Mouse (Mus musculus): ENCODE data around the gene Vps13d. TPM values are rescaled to one million over a fixed set of nuclear protein-coding genes. Genes with fewer than 3 reads are reported as not detected.
A peak's percentile ranks its signal among the peaks of the same experiment; 100 is the strongest.

The Vps13d gene
- polyA plus RNA-seq, 1 experiment from 2014 or later, result 14.2 TPM

- H3K27me3 ChIP-seq (ENCODE audit: control insufficient read depth, insufficient read depth, low read length), result no peaks in the 10 kb centered on the region
- 82% methylated on average over 1 of the region's 1 CpGs for WGBS
- H3K27ac ChIP-seq (replicated peaks; ENCODE audit: low read depth, low read length), result no peak overlapping the region
- H3K4me2 ChIP-seq (ENCODE audit: low read depth, severe bottlenecking), result no peak overlapping the region
- no peak overlapping the region for H3K9ac ChIP-seq (ENCODE audit: low read length)
- no peaks in the 10 kb centered on the region for H3K9me3 ChIP-seq (ENCODE audit: control insufficient read depth, low read length)
- no peak overlapping the region for H3K4me3 ChIP-seq (ENCODE audit: low read depth, low read length)
- ATAC-seq (ENCODE audit: insufficient number of reproducible peaks, low FRiP score, low TSS enrichment, low read depth) (no peak), DNase-seq (ENCODE audit: low spot score) (no peak)
- H3K4me1 ChIP-seq (ENCODE audit: control insufficient read depth, insufficient read depth, low read length), result no peaks in the 10 kb centered on the region
- no peaks in the 10 kb centered on the region for H3K36me3 ChIP-seq (ENCODE audit: control insufficient read depth, insufficient read depth, low read length)
Observed at GRCm38 (mm10) chr4:144956293-144956692, 238.5 kb downstream of the Vps13d start.

- H3K4me1 ChIP-seq (ENCODE audit: control insufficient read depth, insufficient read depth, low read length), result no peaks in the 10 kb centered on the region
- no peak overlapping the region for H3K27ac ChIP-seq (replicated peaks; ENCODE audit: low read depth, low read length)
- DNase-seq (ENCODE audit: low spot score) (no peak), ATAC-seq (ENCODE audit: insufficient number of reproducible peaks, low FRiP score, low TSS enrichment, low read depth) (no peak)
- H3K27me3 ChIP-seq (ENCODE audit: control insufficient read depth, insufficient read depth, low read length), result no peaks in the 10 kb centered on the region
- WGBS, result 76% methylated on average over 1 of the region's 1 CpGs
- no peak overlapping the region for H3K4me3 ChIP-seq (ENCODE audit: low read depth, low read length)
- no peak overlapping the region for H3K4me2 ChIP-seq (ENCODE audit: low read depth, severe bottlenecking)
- H3K9me3 ChIP-seq (ENCODE audit: control insufficient read depth, low read length), result no peaks in the 10 kb centered on the region
- H3K36me3 ChIP-seq (ENCODE audit: control insufficient read depth, insufficient read depth, low read length), result no peaks in the 10 kb centered on the region
- no peak overlapping the region for H3K9ac ChIP-seq (ENCODE audit: low read length)
Observed at GRCm38 (mm10) chr4:144955863-144956262, 238.9 kb downstream of the Vps13d start.

- DNase-seq (ENCODE audit: low spot score) (no peak), ATAC-seq (ENCODE audit: insufficient number of reproducible peaks, low FRiP score, low TSS enrichment, low read depth) (no peak)
- Histone ChIP-seq H3K9ac (ENCODE audit: low read length) (no peak overlapping the region), H3K36me3 (ENCODE audit: control insufficient read depth, insufficient read depth, low read length) (no peaks in the 10 kb centered on the region), H3K4me1 (ENCODE audit: control insufficient read depth, insufficient read depth, low read length) (peaks cover 11% of the 10 kb centered on the region), H3K27me3 (ENCODE audit: control insufficient read depth, insufficient read depth, low read length) (no peaks in the 10 kb centered on the region), H3K4me2 (ENCODE audit: low read depth, severe bottlenecking) (no peak overlapping the region), H3K9me3 (ENCODE audit: control insufficient read depth, low read length) (no peaks in the 10 kb centered on the region), H3K27ac (replicated peaks; ENCODE audit: low read depth, low read length) (no peak overlapping the region), H3K4me3 (ENCODE audit: low read depth, low read length) (no peak overlapping the region)
- WGBS, result 95% methylated on average over 1 of the region's 1 CpGs
Observed at GRCm38 (mm10) chr4:144953421-144953820, 241.4 kb downstream of the Vps13d start.

- peaks cover 13% of the 10 kb centered on the region for H3K4me1 ChIP-seq (ENCODE audit: control insufficient read depth, insufficient read depth, low read length)
- H3K27me3 ChIP-seq (ENCODE audit: control insufficient read depth, insufficient read depth, low read length), result no peaks in the 10 kb centered on the region
- H3K27ac ChIP-seq (replicated peaks; ENCODE audit: low read depth, low read length), result no peak overlapping the region
- 91% methylated on average over 7 of the region's 7 CpGs for WGBS
- no peaks in the 10 kb centered on the region for H3K9me3 ChIP-seq (ENCODE audit: control insufficient read depth, low read length)
- no peaks in the 10 kb centered on the region for H3K36me3 ChIP-seq (ENCODE audit: control insufficient read depth, insufficient read depth, low read length)
- no peak overlapping the region for H3K4me3 ChIP-seq (ENCODE audit: low read depth, low read length)
- no peak for DNase-seq (ENCODE audit: low spot score)
- H3K4me2 ChIP-seq (ENCODE audit: low read depth, severe bottlenecking), result no peak overlapping the region
- H3K9ac ChIP-seq (ENCODE audit: low read length), result no peak overlapping the region
- no peak for ATAC-seq (ENCODE audit: insufficient number of reproducible peaks, low FRiP score, low TSS enrichment, low read depth)
Observed at GRCm38 (mm10) chr4:144951859-144952258, 242.9 kb downstream of the Vps13d start.

DNA sequence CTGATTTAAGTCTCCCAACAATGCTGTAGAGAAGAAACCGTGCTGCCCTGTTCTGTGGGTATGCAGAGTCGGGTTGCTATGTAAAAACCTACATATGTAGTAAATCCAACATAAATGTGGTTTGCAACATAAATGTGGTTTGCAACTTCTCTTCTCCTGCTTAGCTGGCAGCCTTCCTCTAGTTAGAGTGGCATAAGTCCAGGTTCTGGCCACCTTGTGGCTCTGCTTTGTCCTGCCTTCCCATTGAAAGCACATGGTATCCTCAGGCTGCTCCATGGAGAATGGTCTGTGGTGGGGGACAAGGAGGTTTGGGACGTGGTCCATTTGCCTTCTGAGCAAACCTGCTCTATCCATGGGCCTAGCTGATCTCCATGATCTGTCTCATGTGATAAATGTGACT lies 243.9 kb downstream of the Vps13d start:
- 90% methylated on average over 3 of the region's 3 CpGs for WGBS
- ATAC-seq (ENCODE audit: insufficient number of reproducible peaks, low FRiP score, low TSS enrichment, low read depth) (no peak), DNase-seq (ENCODE audit: low spot score) (no peak)
- H3K36me3 ChIP-seq (ENCODE audit: control insufficient read depth, insufficient read depth, low read length), result no peaks in the 10 kb centered on the region
- no peak overlapping the region for H3K4me3 ChIP-seq (ENCODE audit: low read depth, low read length)
- H3K4me1 ChIP-seq (ENCODE audit: control insufficient read depth, insufficient read depth, low read length), result peaks cover 13% of the 10 kb centered on the region
- H3K9me3 ChIP-seq (ENCODE audit: control insufficient read depth, low read length), result no peaks in the 10 kb centered on the region
- H3K27ac ChIP-seq (replicated peaks; ENCODE audit: low read depth, low read length), result no peak overlapping the region
- no peak overlapping the region for H3K4me2 ChIP-seq (ENCODE audit: low read depth, severe bottlenecking)
- no peaks in the 10 kb centered on the region for H3K27me3 ChIP-seq (ENCODE audit: control insufficient read depth, insufficient read depth, low read length)
- H3K9ac ChIP-seq (ENCODE audit: low read length), result no peak overlapping the region

GRCm38 (mm10) chr4:144950327-144950711 lies 244.5 kb downstream of the Vps13d start:
- Histone ChIP-seq H3K4me3 (ENCODE audit: low read depth, low read length) (no peak overlapping the region), H3K4me1 (ENCODE audit: control insufficient read depth, insufficient read depth, low read length) (peaks cover 13% of the 10 kb centered on the region), H3K9me3 (ENCODE audit: control insufficient read depth, low read length) (no peaks in the 10 kb centered on the region), H3K27me3 (ENCODE audit: control insufficient read depth, insufficient read depth, low read length) (no peaks in the 10 kb centered on the region), H3K27ac (replicated peaks; ENCODE audit: low read depth, low read length) (no peak overlapping the region; the same call in 1 of the 2 replicates), H3K9ac (ENCODE audit: low read length) (no peak overlapping the region), H3K36me3 (ENCODE audit: control insufficient read depth, insufficient read depth, low read length) (no peaks in the 10 kb centered on the region), H3K4me2 (ENCODE audit: low read depth, severe bottlenecking) (no peak overlapping the region)
- 53% methylated on average over 3 of the region's 3 CpGs for whole genome bisulfite sequencing
- ATAC-seq (ENCODE audit: insufficient number of reproducible peaks, low FRiP score, low TSS enrichment, low read depth) (no peak), DNase-seq (ENCODE audit: low spot score) (no peak)

GRCm38 (mm10) chr4:144949441-144950326 lies 245.1 kb downstream of the Vps13d start:
- 10% methylated on average over 9 of the region's 9 CpGs for WGBS

DNA sequence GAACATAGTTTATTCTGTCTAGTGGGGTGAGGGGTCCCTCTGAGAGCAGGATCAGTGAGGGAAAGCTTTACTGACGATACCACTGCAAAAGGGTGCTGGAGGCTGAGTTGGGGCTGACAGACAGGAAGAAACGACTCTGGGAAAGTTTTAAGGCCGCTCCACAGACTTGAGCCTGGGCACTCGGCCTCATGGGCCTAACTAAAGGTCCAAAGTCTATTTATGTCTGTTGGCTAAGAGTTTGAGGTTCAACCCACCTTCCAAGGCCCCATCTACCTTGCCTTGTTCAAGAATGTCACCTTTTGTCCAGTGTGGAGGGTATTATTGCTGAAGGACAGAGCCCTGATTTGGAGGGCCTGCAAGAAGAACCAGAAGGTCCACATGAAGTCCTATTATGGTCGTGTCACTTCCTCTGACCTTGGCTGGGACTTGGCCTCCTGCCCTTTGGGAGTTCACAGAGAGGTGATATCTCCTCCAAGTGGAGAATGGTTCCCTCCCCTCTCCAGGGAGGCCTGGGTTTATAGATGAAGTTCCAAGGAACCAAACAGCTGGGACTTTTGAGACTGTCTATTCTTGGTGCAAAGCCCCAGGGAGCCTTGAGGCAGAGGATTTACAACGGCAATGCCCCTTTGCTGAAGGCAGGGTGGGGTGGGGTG lies 246.9 kb downstream of the Vps13d start:
- Histone ChIP-seq H3K9me3 (ENCODE audit: control insufficient read depth, low read length) (no peaks in the 10 kb centered on the region), H3K36me3 (ENCODE audit: control insufficient read depth, insufficient read depth, low read length) (no peaks in the 10 kb centered on the region), H3K4me1 (ENCODE audit: control insufficient read depth, insufficient read depth, low read length) (peaks cover 13% of the 10 kb centered on the region), H3K9ac (ENCODE audit: low read length) (no peak overlapping the region), H3K27me3 (ENCODE audit: control insufficient read depth, insufficient read depth, low read length) (no peaks in the 10 kb centered on the region), H3K4me2 (ENCODE audit: low read depth, severe bottlenecking) (no peak overlapping the region), H3K27ac (replicated peaks; ENCODE audit: low read depth, low read length) (no peak overlapping the region), H3K4me3 (ENCODE audit: low read depth, low read length) (no peak overlapping the region)
- DNase-seq (ENCODE audit: low spot score) (no peak), ATAC-seq (ENCODE audit: insufficient number of reproducible peaks, low FRiP score, low TSS enrichment, low read depth) (no peak)
- WGBS, result 67% methylated on average over 6 of the region's 6 CpGs

More at GRCm38 (mm10) chr4:144949441-144950326, 245.1 kb downstream of the Vps13d start:
- no peaks in the 10 kb centered on the region for H3K27me3 ChIP-seq (ENCODE audit: control insufficient read depth, insufficient read depth, low read length)
- peak; percentile 87 for ATAC-seq (ENCODE audit: insufficient number of reproducible peaks, low FRiP score, low TSS enrichment, low read depth)
- H3K9ac ChIP-seq (ENCODE audit: low read length), result peak overlapping the region; percentile 30; the same call in 1 of the 2 replicates
- peaks cover 13% of the 10 kb centered on the region for H3K4me1 ChIP-seq (ENCODE audit: control insufficient read depth, insufficient read depth, low read length)
- no peak overlapping the region for H3K4me2 ChIP-seq (ENCODE audit: low read depth, severe bottlenecking)
- no peak overlapping the region for H3K4me3 ChIP-seq (ENCODE audit: low read depth, low read length)
- H3K36me3 ChIP-seq (ENCODE audit: control insufficient read depth, insufficient read depth, low read length), result no peaks in the 10 kb centered on the region
- peak overlapping the region; percentile 72 for H3K27ac ChIP-seq (replicated peaks; ENCODE audit: low read depth, low read length)
- no peaks in the 10 kb centered on the region for H3K9me3 ChIP-seq (ENCODE audit: control insufficient read depth, low read length)
- peak; percentile 69 for DNase-seq (ENCODE audit: low spot score)
